Mouse (Mus musculus) hindbrain, embryonic 11.5 days (tissue): Measurements from ENCODE around the gene Acrv1. TPM values are rescaled to one million over a fixed set of nuclear protein-coding genes. Genes with fewer than 3 reads are reported as not detected.

Experiments
- ATAC-seq: fragments of 200-750 bp; cut with Nextera tagmentation; 2 replicates; pipeline ENCODE4 v1.8.0; 2017; ENCODE audit warnings: mild to moderate bottlenecking, moderate TSS enrichment, moderate library complexity; ENCODE audit not compliant: low FRiP score
- DNase-seq: peaks from one replicate; pipeline ENCODE4 v3.0.0-alpha.2; 2015; ENCODE audit warnings: low spot score
- H3K27ac ChIP-seq: fragments of 300-500 bp; sonication (generic); 2 replicates; pipeline ENCODE4 v1.5.1; 2014; ENCODE audit warnings: mild to moderate bottlenecking, low read depth, low read length
- H3K27me3 ChIP-seq: fragments of 300-500 bp; sonication (generic); 2 replicates; pipeline ENCODE4 v1.6.1; 2014; ENCODE audit warnings: mild to moderate bottlenecking, low read length, moderate library complexity, mixed read lengths; ENCODE audit not compliant: control insufficient read depth, insufficient read depth
- H3K36me3 ChIP-seq: fragments of 300-500 bp; sonication (generic); 2 replicates; pipeline ENCODE4 v1.6.1; 2014; ENCODE audit warnings: mild to moderate bottlenecking, low read length, moderate library complexity, mixed read lengths; ENCODE audit not compliant: control insufficient read depth, insufficient read depth
- H3K4me1 ChIP-seq: fragments of 300-500 bp; sonication (generic); replicated peaks from 2 replicates; pipeline ENCODE4 v1.6.1; 2014; ENCODE audit warnings: low read length, mixed read lengths; ENCODE audit not compliant: control insufficient read depth, insufficient read depth
- H3K4me2 ChIP-seq: fragments of 300-500 bp; sonication (generic); replicated peaks from 2 replicates; pipeline ENCODE4 v1.6.1; 2014; ENCODE audit warnings: mild to moderate bottlenecking, low read depth, low read length
- H3K4me3 ChIP-seq: fragments of 300-500 bp; sonication (generic); 2 replicates; pipeline ENCODE4 v1.5.1; 2014; ENCODE audit warnings: low read depth, low read length
- H3K9ac ChIP-seq: fragments of 300-500 bp; sonication (generic); 2 replicates; pipeline ENCODE4 v1.6.1; 2014; ENCODE audit warnings: low read depth, low read length
- H3K9me3 ChIP-seq: fragments of 300-500 bp; sonication (generic); 2 replicates; pipeline ENCODE4 v1.6.1; 2016; ENCODE audit warnings: low read length; ENCODE audit not compliant: control insufficient read depth
- WGBS: fragments of 180-500 bp; shearing (Covaris S2); extraction: QIAGEN DNeasy Blood & Tissue Kit; methylation state at CpG from one replicate; pipeline ENCODE4 v1.1.7; 2014; 5-methylcytosine and 5-hydroxymethylcytosine counted together
- polyA plus RNA-seq: library from polyadenylated mRNA; unstranded; fragments of >200 nt; fragmentation: Nextera tagmentation; extraction: Ambion mirVana; gene quantifications from 2 replicates; pipeline ENCODE4 v1.2.1, GENCODE M21; 2014

Gene Acrv1
- polyA plus RNA-seq, 1 experiment from 2014 or later = not detected

- H3K27me3 ChIP-seq = no peaks in the 10 kb centered on the region
- peak within 1 kb of the TSS; percentile 41 for H3K4me3 ChIP-seq
- no peaks in the 10 kb centered on the region for H3K9me3 ChIP-seq
- ATAC-seq (0 out of 2 replicates have a peak, but pooled peaks have one; percentile 0), DNase-seq (no peak)
- peak within 1 kb of the TSS; percentile 50 for H3K9ac ChIP-seq
- WGBS = 11% methylated on average over 12 of the region's 12 CpGs
- 0 out of 2 replicates have a peak, but pooled peaks cover 2% of the 10 kb centered on the region for H3K4me1 ChIP-seq
- H3K4me2 ChIP-seq = peak within 1 kb of the TSS; percentile 72
- peak within 1 kb of the TSS; percentile 65 for H3K27ac ChIP-seq
- H3K36me3 ChIP-seq = no peaks in the 10 kb centered on the region
Measured at GRCm38 (mm10) chr9:36727034-36727755, 34.2 kb downstream of the Acrv1 start, which contains the start of gene Chek1. TSS of gene Chek1 (minus strand) at chr9:36727065.

Other genes with a start within 250 kb of the Acrv1 start
- gene Gm9513, start 217.6 kb upstream of the Acrv1 start, polyA plus RNA-seq = not detected in 2 replicates
- gene Gm5615, start 151.3 kb upstream of the Acrv1 start, polyA plus RNA-seq = not detected in 2 replicates
- not detected in 2 replicates for gene Gm17689, start 110.6 kb upstream of the Acrv1 start, polyA plus RNA-seq
- not detected in 2 replicates for gene A630095E13Rik, start 49.8 kb upstream of the Acrv1 start, polyA plus RNA-seq
- gene Chek1, start 33.8 kb downstream of the Acrv1 start, polyA plus RNA-seq = 40.4 and 46.2 TPM in 2 replicates
- gene Stt3a, start 74.5 kb downstream of the Acrv1 start, polyA plus RNA-seq = 140 and 166 TPM in 2 replicates
- 61.7 and 68.7 TPM in 2 replicates for gene Ei24, start 104.2 kb downstream of the Acrv1 start, polyA plus RNA-seq
- gene Fez1, start 128.6 kb downstream of the Acrv1 start, polyA plus RNA-seq = 343 and 384 TPM in 2 replicates